Mouse (Mus musculus) heart, embryonic 15.5 days (tissue): Measurements from ENCODE around the gene Gm17428. TPM values are rescaled to one million over a fixed set of nuclear protein-coding genes. Genes with fewer than 3 reads are reported as not detected.

ENCODE experiments used
- ATAC-seq: fragments of 200-750 bp; cut with Nextera tagmentation; replicated peaks from 2 replicates; pipeline ENCODE4 v1.8.0; 2017; ENCODE audit warnings: low read depth, moderate TSS enrichment; ENCODE audit not compliant: insufficient number of reproducible peaks, insufficient read depth, low FRiP score
- H3K27ac ChIP-seq: fragments of 300-500 bp; sonication (generic); 2 replicates; pipeline ENCODE4 v1.5.1; 2015; ENCODE audit warnings: mild to moderate bottlenecking, inconsistent platforms
- H3K27me3 ChIP-seq: fragments of 300-500 bp; sonication (generic); 2 replicates; pipeline ENCODE4 v1.6.1; 2015; ENCODE audit warnings: inconsistent platforms
- H3K36me3 ChIP-seq: fragments of 300-500 bp; sonication (generic); 2 replicates; pipeline ENCODE4 v1.6.1; 2015; ENCODE audit warnings: mild to moderate bottlenecking, inconsistent platforms
- H3K4me1 ChIP-seq: fragments of 300-500 bp; sonication (generic); replicated peaks from 2 replicates; pipeline ENCODE4 v1.6.1; 2015; ENCODE audit warnings: inconsistent platforms
- H3K4me2 ChIP-seq: fragments of 300-500 bp; sonication (generic); 2 replicates; pipeline ENCODE4 v1.6.1; 2015; ENCODE audit warnings: inconsistent platforms, mild to moderate bottlenecking, moderate library complexity
- H3K4me3 ChIP-seq: fragments of 300-500 bp; sonication (generic); 2 replicates; pipeline ENCODE4 v1.5.1; 2015; ENCODE audit warnings: mild to moderate bottlenecking, inconsistent platforms
- H3K9ac ChIP-seq: fragments of 300-500 bp; sonication (generic); 2 replicates; pipeline ENCODE4 v1.6.1; 2015; ENCODE audit warnings: mild to moderate bottlenecking, inconsistent platforms
- H3K9me3 ChIP-seq: fragments of 300-500 bp; sonication (generic); replicated peaks from 2 replicates; pipeline ENCODE4 v1.6.1; 2016; ENCODE audit warnings: inconsistent platforms
- WGBS: fragments of 180-500 bp; shearing (Covaris S2); methylation state at CpG from one replicate; pipeline ENCODE4 v1.1.7; 2015; ENCODE audit warnings: mixed read lengths; 5-methylcytosine and 5-hydroxymethylcytosine counted together
- microRNA counts: library from miRNA; unstranded; fragments of <30 nt; microRNA quantifications from one replicate; lab custom pipeline; 2016
- microRNA-seq: library from miRNA; unstranded; fragments of <30 nt; microRNA quantifications from one replicate; pipeline ENCODE4, GENCODE M21; 2016
- polyA plus RNA-seq: library from polyadenylated mRNA; unstranded; fragments of >200 nt; fragmentation: Nextera tagmentation; extraction: Ambion mirVana; gene quantifications from 2 replicates; pipeline ENCODE4 v1.2.1, GENCODE M21; 2015

Gm17428 gene
- polyA plus RNA-seq, 1 experiment from 2014 or later: not detected

DNA sequence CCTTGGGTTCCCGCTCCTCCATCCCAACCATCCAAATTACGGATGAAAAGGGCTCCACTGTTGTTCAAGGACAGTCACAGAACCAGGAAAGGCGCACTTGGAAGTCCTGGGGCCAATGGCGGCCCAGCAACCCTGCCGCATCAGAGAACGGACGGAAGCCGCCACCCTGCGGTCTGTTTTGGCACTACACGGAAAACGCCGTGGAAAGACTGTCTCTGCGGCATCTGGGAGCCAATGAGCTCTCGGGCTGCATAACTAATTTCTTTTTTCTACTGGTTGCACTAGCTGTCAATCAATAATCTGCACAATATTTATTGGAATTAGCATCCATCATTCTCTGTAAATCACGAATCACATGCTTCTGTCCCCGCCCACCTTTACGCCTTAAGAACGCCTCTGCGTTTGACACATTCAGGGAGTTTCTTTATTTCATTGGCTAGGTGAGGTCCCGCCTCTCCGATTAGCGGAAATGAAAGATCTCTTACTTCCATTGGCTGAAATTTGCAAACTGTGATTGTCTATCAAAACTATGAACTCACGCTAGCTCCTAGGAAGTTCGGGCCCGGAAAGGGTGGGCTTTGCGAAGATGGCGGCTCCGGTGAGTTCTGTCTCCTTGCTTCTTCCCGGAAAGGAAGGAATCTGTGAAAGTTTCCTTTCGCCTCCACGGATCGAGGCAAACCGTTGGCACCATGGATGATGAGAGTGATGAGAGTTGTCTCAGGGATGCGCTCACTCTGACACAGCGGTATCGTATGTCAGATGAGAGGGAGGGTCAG, 38.4 kb downstream of the Gm17428 start, which contains the start of gene Ngdn:
Gene Ngdn (plus strand): TSS at position 464 of the 776 bp plus-strand sequence.
- H3K36me3 ChIP-seq: peaks cover 17% of the 10 kb centered on the region
- ATAC-seq: peak; percentile 94
- H3K27me3 ChIP-seq: no peaks in the 10 kb centered on the region
- peak within 1 kb of the TSS; percentile 79 for H3K9ac ChIP-seq
- H3K4me2 ChIP-seq: peak within 1 kb of the TSS; percentile 75
- peaks cover 4% of the 10 kb centered on the region; the same call in 1 of the 2 replicates for H3K4me1 ChIP-seq
- H3K27ac ChIP-seq: peak within 1 kb of the TSS; percentile 95
- peak within 1 kb of the TSS; percentile 78 for H3K4me3 ChIP-seq
- no peaks in the 10 kb centered on the region for H3K9me3 ChIP-seq
- WGBS: under 1% methylated on average over 36 of the region's 36 CpGs

DNA sequence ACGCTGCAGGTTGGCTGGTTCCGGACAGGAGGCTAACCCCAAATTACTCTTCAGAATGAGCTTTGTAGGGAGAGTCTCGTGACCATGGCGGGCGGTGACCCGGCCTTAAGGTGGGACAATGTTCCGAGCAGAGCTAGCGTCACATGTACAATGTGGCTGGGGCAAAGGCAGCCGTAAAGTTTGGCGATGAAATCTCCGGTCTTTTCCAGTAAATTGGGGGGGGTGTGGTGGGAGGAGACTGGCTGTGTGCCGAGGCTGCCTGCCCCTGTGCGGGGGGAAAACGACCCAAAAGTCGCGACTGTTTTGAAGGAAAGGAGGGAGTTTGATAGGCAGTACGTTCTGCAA, 39.0 kb downstream of the Gm17428 start:
- no peak; the same call in 1 of the 2 replicates for ATAC-seq
- Histone ChIP-seq H3K9me3 (no peaks in the 10 kb centered on the region), H3K4me3 (peak overlapping the region; percentile 78), H3K9ac (peak overlapping the region; percentile 79), H3K4me1 (peaks cover 3% of the 10 kb centered on the region; the same call in 1 of the 2 replicates), H3K4me2 (peak overlapping the region; percentile 71), H3K27me3 (no peaks in the 10 kb centered on the region), H3K27ac (peak overlapping the region; percentile 74), H3K36me3 (peaks cover 18% of the 10 kb centered on the region)
- WGBS: under 1% methylated on average over 17 of the region's 17 CpGs

DNA sequence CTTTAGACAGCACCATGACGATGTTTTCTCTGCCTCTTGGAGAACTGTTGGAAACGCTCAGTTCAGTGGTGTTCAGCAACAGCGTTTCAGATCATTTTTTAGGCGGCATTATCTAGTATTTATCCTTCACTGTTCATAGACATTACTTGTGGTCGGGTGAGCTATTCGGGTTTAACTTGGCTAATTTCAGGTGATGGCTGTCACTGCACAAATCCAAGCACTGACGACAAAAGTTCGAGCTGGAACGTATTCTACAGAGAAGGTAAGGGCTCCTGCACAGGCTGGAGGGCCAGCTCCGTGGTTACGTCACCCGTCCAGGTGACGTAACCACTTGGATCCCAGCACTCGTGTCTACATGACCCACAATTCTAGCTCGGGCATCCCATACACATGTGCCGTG, 40.1 kb downstream of the Gm17428 start:
- Histone ChIP-seq H3K9me3 (no peaks in the 10 kb centered on the region), H3K36me3 (peaks cover 29% of the 10 kb centered on the region), H3K4me1 (peaks cover 3% of the 10 kb centered on the region; the same call in 1 of the 2 replicates), H3K9ac (no peak overlapping the region), H3K4me2 (no peak overlapping the region), H3K4me3 (no peak overlapping the region), H3K27me3 (no peaks in the 10 kb centered on the region), H3K27ac (no peak overlapping the region)
- no peak for ATAC-seq
- 89% methylated on average over 16 of the region's 16 CpGs for WGBS

GRCm38 (mm10) chr14:55020394-55020793, 43.7 kb downstream of the Gm17428 start:
- no peak for ATAC-seq
- H3K36me3 ChIP-seq: peaks cover 54% of the 10 kb centered on the region
- no peak overlapping the region for H3K4me2 ChIP-seq
- no peak overlapping the region for H3K4me3 ChIP-seq
- H3K9ac ChIP-seq: no peak overlapping the region
- peaks cover 3% of the 10 kb centered on the region; the same call in 1 of the 2 replicates for H3K4me1 ChIP-seq
- no peaks in the 10 kb centered on the region for H3K9me3 ChIP-seq
- H3K27ac ChIP-seq: no peak overlapping the region
- WGBS: 91% methylated on average over 9 of the region's 9 CpGs
- no peaks in the 10 kb centered on the region for H3K27me3 ChIP-seq

- WGBS: 89% methylated on average over 15 of the region's 15 CpGs
- H3K27me3 ChIP-seq: no peaks in the 10 kb centered on the region
- H3K36me3 ChIP-seq: peaks cover 43% of the 10 kb centered on the region
- no peak overlapping the region for H3K27ac ChIP-seq
- no peak overlapping the region for H3K4me3 ChIP-seq
- H3K4me1 ChIP-seq: peaks cover 4% of the 10 kb centered on the region; the same call in 1 of the 2 replicates
- ATAC-seq: no peak
- H3K4me2 ChIP-seq: no peak overlapping the region
- no peaks in the 10 kb centered on the region for H3K9me3 ChIP-seq
- H3K9ac ChIP-seq: no peak overlapping the region
Observed at GRCm38 (mm10) chr14:55023011-55023410, 46.3 kb downstream of the Gm17428 start.

DNA sequence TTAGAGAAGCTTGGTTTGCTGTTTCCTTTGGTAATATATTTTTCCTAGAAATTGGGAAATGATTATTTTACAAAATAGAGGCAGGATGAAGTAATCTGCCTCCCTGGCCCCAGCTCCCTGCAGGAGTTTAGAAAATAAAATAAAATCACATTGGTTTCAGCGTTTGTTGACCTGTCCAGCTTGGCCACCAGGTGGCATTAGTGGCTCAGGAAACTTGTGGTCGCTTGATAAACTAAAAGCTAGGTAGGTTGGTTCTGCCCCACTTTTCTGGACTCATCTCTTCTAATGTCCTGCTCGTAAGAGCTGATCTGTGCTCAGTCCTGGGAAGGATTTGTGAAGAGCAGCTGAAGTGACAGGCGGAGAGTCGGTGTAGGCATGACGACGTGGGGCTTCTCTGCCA, 47.5 kb downstream of the Gm17428 start:
- Histone ChIP-seq H3K36me3 (peaks cover 38% of the 10 kb centered on the region), H3K9me3 (no peaks in the 10 kb centered on the region), H3K27me3 (0 out of 2 replicates have a peak, but pooled peaks cover 3% of the 10 kb centered on the region), H3K27ac (no peak overlapping the region), H3K4me3 (no peak overlapping the region), H3K4me1 (peaks cover 7% of the 10 kb centered on the region), H3K9ac (no peak overlapping the region), H3K4me2 (no peak overlapping the region)
- WGBS: 62% methylated on average over 7 of the region's 7 CpGs
- ATAC-seq: no peak

GRCm38 (mm10) chr14:55025527-55025926, 48.8 kb downstream of the Gm17428 start:
- Histone ChIP-seq H3K9me3 (no peaks in the 10 kb centered on the region), H3K27me3 (0 out of 2 replicates have a peak, but pooled peaks cover 3% of the 10 kb centered on the region), H3K4me1 (peaks cover 7% of the 10 kb centered on the region), H3K4me3 (no peak overlapping the region), H3K4me2 (no peak overlapping the region), H3K9ac (no peak overlapping the region), H3K27ac (no peak overlapping the region), H3K36me3 (peaks cover 38% of the 10 kb centered on the region)
- no peak for ATAC-seq
- 75% methylated on average over 5 of the region's 5 CpGs for WGBS

MicroRNAs within 50 kb of the gene (microRNA counts, 519-probe panel; counts per million panel counts)
- microRNA mmu-miR-208a (lab: Ali Mortazavi, UCI): 4,692 counts per million, percentile 98 among the panel's probes with 10 or more counts
- microRNA mmu-miR-208b (lab: Ali Mortazavi, UCI): 5,247 counts per million, percentile 100 among the panel's probes with 10 or more counts

Small RNAs within 50 kb of the gene (microRNA-seq; reads per million reads assigned to microRNA genes)
- gene Mir208a: 7,109 reads per million, percentile 93 among the genes with 10 or more reads in this experiment
- gene Mir208b: 46,369 reads per million, percentile 99 among the genes with 10 or more reads in this experiment

Other genes starting within 250 kb of the Gm17428 start
- gene Slc7a8, start 195.0 kb upstream of the Gm17428 start, polyA plus RNA-seq: 2.8 and 4.4 TPM in 2 replicates
- not detected in 2 replicates for gene Rnf212b, start 162.8 kb upstream of the Gm17428 start, polyA plus RNA-seq
- 5.4 and 7.1 TPM in 2 replicates for gene Homez, start 106.0 kb upstream of the Gm17428 start, polyA plus RNA-seq
- gene Ppp1r3e, start 99.4 kb upstream of the Gm17428 start, polyA plus RNA-seq: 1.2 and 1.5 TPM in 2 replicates
- gene Bcl2l2, start 93.6 kb upstream of the Gm17428 start, polyA plus RNA-seq: 3.3 and 3.4 TPM in 2 replicates
- not detected in 2 replicates for gene Gm20521, start 93.5 kb upstream of the Gm17428 start, polyA plus RNA-seq
- 56.5 and 73.4 TPM in 2 replicates for gene Pabpn1, start 84.4 kb upstream of the Gm17428 start, polyA plus RNA-seq
- gene Slc22a17, start 63.8 kb upstream of the Gm17428 start, polyA plus RNA-seq: 30.2 and 40.9 TPM in 2 replicates
- gene Efs, start 50.8 kb upstream of the Gm17428 start, polyA plus RNA-seq: 10.6 and 18.8 TPM in 2 replicates
- gene Il25, start 44.2 kb upstream of the Gm17428 start, polyA plus RNA-seq: not detected in 2 replicates
- 0.74 and 2.4 TPM in 2 replicates for gene Cmtm5, start 40.7 kb upstream of the Gm17428 start, polyA plus RNA-seq
- 2,004 and 2,041 TPM in 2 replicates for gene Myh6, start 10.0 kb upstream of the Gm17428 start, polyA plus RNA-seq
- gene Myh7, start 17.7 kb downstream of the Gm17428 start, polyA plus RNA-seq: 4,763 and 4,914 TPM in 2 replicates
- gene Ngdn, start 38.5 kb downstream of the Gm17428 start, polyA plus RNA-seq: 56.2 and 57.1 TPM in 2 replicates
- gene Zfhx2, start 115.4 kb downstream of the Gm17428 start, polyA plus RNA-seq: 2.6 and 3.6 TPM in 2 replicates
- gene Thtpa, start 117.9 kb downstream of the Gm17428 start, polyA plus RNA-seq: 13.2 and 15.6 TPM in 2 replicates
- 8.5 and 12.6 TPM in 2 replicates for gene Ap1g2, start 129.7 kb downstream of the Gm17428 start, polyA plus RNA-seq
- 0.24 and 0.55 TPM in 2 replicates for gene Jph4, start 140.0 kb downstream of the Gm17428 start, polyA plus RNA-seq
- gene Dhrs2, start 245.1 kb downstream of the Gm17428 start, polyA plus RNA-seq: 0.14 TPM in 1 of 2 replicates, not detected in the other